Mouse (Mus musculus): ENCODE measurements around the gene Ocln. TPM values are rescaled to one million over a fixed set of nuclear protein-coding genes. Genes with fewer than 3 reads are reported as not detected.
A peak's percentile ranks its signal among the peaks of the same experiment; 100 is the strongest.
"Not testable (repeated sequence)": the region's sequence is repeated elsewhere in the genome, so short reads cannot be mapped to it uniquely, and the experiment has no call there.

Gene Ocln
- polyA plus RNA-seq, 1 experiment from 2014 or later, result 2.8 TPM

GRCm38 (mm10) chr13:100512792-100513191 is 39.7 kb downstream of the Ocln start:
- no peak for ATAC-seq
- H3K36me3 ChIP-seq (ENCODE audit: poor library complexity, severe bottlenecking), result no peaks in the 10 kb centered on the region
- no peaks in the 10 kb centered on the region for H3K4me1 ChIP-seq
- 94% methylated on average over 2 of the region's 2 CpGs for whole genome bisulfite sequencing
- H3K27me3 ChIP-seq, result no peaks in the 10 kb centered on the region
- H3K4me3 ChIP-seq, result no peak overlapping the region
- no peak overlapping the region for H3K9ac ChIP-seq
- H3K27ac ChIP-seq, result no peak overlapping the region
- no peak overlapping the region for H3K4me2 ChIP-seq
- H3K9me3 ChIP-seq (replicated peaks), result no peaks in the 10 kb centered on the region

- 78% methylated on average over 4 of the region's 4 CpGs for WGBS
- no peak overlapping the region for H3K4me3 ChIP-seq
Measured at GRCm38 (mm10) chr13:100511860-100512364, 40.6 kb downstream of the Ocln start.

GRCm38 (mm10) chr13:100511146-100511859 is 41.2 kb downstream of the Ocln start:
- no peaks in the 10 kb centered on the region for H3K27me3 ChIP-seq
- no peak overlapping the region for H3K9ac ChIP-seq
- H3K4me1 ChIP-seq, result no peaks in the 10 kb centered on the region
- no peak overlapping the region for H3K27ac ChIP-seq
- WGBS, result 80% methylated on average over 7 of the region's 7 CpGs
- no peaks in the 10 kb centered on the region for H3K9me3 ChIP-seq (replicated peaks)
- ATAC-seq, result no peak
- no peak overlapping the region for H3K4me3 ChIP-seq
- no peak overlapping the region for H3K4me2 ChIP-seq
- H3K36me3 ChIP-seq (ENCODE audit: poor library complexity, severe bottlenecking), result no peaks in the 10 kb centered on the region

More at GRCm38 (mm10) chr13:100511860-100512364, 40.6 kb downstream of the Ocln start:
- no peak for ATAC-seq
- no peaks in the 10 kb centered on the region for H3K27me3 ChIP-seq
- H3K9me3 ChIP-seq (replicated peaks), result no peaks in the 10 kb centered on the region
- no peak overlapping the region for H3K27ac ChIP-seq
- H3K9ac ChIP-seq, result no peak overlapping the region
- no peaks in the 10 kb centered on the region for H3K4me1 ChIP-seq
- no peaks in the 10 kb centered on the region for H3K36me3 ChIP-seq (ENCODE audit: poor library complexity, severe bottlenecking)
- no peak overlapping the region for H3K4me2 ChIP-seq

DNA sequence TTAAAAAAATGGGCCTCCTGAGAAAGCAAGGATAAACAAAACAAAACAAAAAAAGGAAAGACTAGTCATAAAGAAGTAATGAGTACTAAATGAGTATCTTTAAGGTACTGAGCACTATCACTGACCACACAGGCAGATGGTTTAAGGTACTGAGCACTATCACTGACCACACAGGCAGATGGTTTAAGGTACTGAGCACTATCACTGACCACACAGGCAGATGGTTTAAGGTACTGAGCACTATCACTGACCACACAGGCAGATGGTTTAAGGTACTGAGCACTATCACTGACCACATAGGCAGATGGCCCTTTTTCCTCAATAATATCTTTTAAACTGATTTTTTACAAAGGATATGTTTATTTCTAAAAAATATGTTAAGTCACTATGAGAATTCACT is 52.9 kb downstream of the Ocln start:
- H3K27ac ChIP-seq; H3K4me2 ChIP-seq; ATAC-seq; H3K27me3 ChIP-seq; H3K4me1 ChIP-seq; H3K9me3 ChIP-seq (replicated peaks); H3K36me3 ChIP-seq (ENCODE audit: poor library complexity, severe bottlenecking); H3K9ac ChIP-seq; H3K4me3 ChIP-seq: not testable (repeated sequence)

GRCm38 (mm10) chr13:100495337-100495736 is 57.2 kb downstream of the Ocln start:
- H3K36me3 ChIP-seq (ENCODE audit: poor library complexity, severe bottlenecking), result no peaks in the 10 kb centered on the region
- H3K27ac ChIP-seq, result no peak overlapping the region
- no peak overlapping the region for H3K4me2 ChIP-seq
- ATAC-seq, result no peak
- 91% methylated on average over 4 of the region's 4 CpGs for WGBS
- H3K9me3 ChIP-seq (replicated peaks), result no peaks in the 10 kb centered on the region
- no peak overlapping the region for H3K9ac ChIP-seq
- no peak overlapping the region for H3K4me3 ChIP-seq
- peaks cover 13% of the 10 kb centered on the region for H3K4me1 ChIP-seq
- no peaks in the 10 kb centered on the region for H3K27me3 ChIP-seq

DNA sequence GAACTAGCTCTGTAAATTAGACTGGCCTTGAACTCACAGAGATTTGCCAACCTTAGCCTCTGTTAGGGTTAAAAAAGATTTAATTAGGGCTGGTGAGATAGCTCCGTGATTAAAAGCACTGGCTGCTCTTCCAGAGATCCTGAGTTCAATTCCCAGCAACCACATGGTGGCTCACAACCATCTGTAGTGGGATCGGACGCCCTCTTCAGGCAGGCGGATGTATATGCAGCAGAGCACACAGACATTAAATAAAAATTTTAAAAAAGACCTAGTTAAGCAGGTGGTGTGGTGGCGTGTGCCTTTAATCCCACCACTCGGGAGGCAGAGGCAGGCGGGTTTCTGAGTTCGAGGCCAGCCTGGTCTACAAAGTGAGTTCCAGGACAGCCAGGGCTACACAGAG is 58.1 kb downstream of the Ocln start:
- not testable (repeated sequence) for H3K9me3 ChIP-seq (replicated peaks); H3K27ac ChIP-seq; H3K9ac ChIP-seq; H3K4me3 ChIP-seq; H3K36me3 ChIP-seq (ENCODE audit: poor library complexity, severe bottlenecking); ATAC-seq; H3K27me3 ChIP-seq; H3K4me2 ChIP-seq
- WGBS, result 70% methylated on average over 8 of the region's 8 CpGs
- peaks cover 13% of the 10 kb centered on the region for H3K4me1 ChIP-seq

- Histone ChIP-seq H3K4me3 (no peak overlapping the region), H3K27me3 (no peaks in the 10 kb centered on the region), H3K27ac (no peak overlapping the region), H3K4me1 (peaks cover 13% of the 10 kb centered on the region), H3K9me3 (replicated peaks) (no peaks in the 10 kb centered on the region), H3K36me3 (ENCODE audit: poor library complexity, severe bottlenecking) (peaks cover 5% of the 10 kb centered on the region), H3K9ac (no peak overlapping the region), H3K4me2 (no peak overlapping the region)
- ATAC-seq, result no peak
- WGBS, result 80% methylated on average over 8 of the region's 8 CpGs
Measured at GRCm38 (mm10) chr13:100493313-100493712, 59.2 kb downstream of the Ocln start.

DNA sequence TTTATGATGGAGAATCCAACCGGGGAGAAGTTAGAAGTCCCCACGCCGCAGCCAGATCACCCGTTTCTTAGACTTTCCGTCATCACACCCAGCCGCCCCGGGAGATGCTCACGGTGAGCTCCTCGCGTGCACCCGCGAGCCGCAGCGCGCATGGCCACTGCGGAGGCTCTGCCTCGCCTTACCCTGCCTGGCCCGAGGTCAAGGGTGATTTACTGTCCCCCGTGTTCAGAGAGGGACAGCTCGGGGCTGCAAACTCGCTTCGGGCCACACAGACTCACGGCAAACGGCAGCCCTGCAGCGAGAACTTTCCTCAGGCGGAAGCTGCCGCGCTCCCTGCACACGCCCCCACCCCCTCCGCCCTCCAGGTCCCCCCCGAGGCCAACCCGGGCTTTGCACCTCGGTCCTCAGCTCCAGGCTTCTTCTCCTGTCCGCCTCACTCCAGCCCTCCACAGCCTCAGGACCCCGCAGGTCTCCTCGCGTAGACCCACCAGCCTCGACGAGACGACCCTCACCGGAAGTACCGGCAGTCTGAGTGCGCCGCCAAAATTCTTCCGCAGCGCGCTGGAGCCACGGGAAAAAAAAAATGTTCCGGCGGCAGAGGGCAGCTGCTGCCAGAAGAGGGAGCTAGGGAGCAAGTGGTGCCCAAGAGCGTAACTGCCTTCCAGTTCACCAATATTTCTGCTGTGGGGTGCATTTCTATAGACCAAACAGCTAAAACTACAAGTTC is 60.3 kb downstream of the Ocln start, which contains the start of gene Gtf2h2:
Gene Gtf2h2 (minus strand): TSS at position 519 of the 727 bp plus-strand sequence.
- Histone ChIP-seq H3K27ac (peak within 1 kb of the TSS; percentile 84), H3K4me1 (peaks cover 13% of the 10 kb centered on the region), H3K9ac (peak within 1 kb of the TSS; percentile 88), H3K9me3 (replicated peaks) (no peaks in the 10 kb centered on the region), H3K4me2 (peak within 1 kb of the TSS; percentile 76), H3K27me3 (no peaks in the 10 kb centered on the region), H3K4me3 (peak within 1 kb of the TSS; percentile 94), H3K36me3 (ENCODE audit: poor library complexity, severe bottlenecking) (peaks cover 16% of the 10 kb centered on the region)
- under 1% methylated on average over 51 of the region's 51 CpGs for WGBS
- peak; percentile 90 for ATAC-seq

DNA sequence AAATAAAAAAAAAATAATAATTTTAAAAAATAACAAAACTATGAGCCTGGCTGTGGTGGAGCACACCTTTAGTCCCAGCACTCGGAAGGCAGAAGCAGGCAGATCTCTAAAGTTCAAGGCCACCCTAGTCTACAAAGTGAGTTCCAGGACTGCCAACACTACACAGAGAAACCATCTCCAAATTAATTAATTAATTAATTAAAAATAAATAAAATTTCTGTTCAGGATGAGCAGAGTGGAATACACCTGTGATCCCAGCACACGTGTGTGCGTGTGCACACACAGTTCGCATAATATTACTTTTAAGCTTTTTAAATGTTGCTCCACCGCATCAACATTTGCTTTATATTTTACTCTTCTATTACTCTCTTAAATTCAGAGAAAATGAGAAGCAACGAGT is 60.9 kb downstream of the Ocln start:
- WGBS, result 15% methylated on average over 6 of the region's 6 CpGs
- peak overlapping the region; percentile 88 for H3K9ac ChIP-seq
- H3K9me3 ChIP-seq (replicated peaks), result no peaks in the 10 kb centered on the region
- peak overlapping the region; percentile 76 for H3K4me2 ChIP-seq
- peaks cover 13% of the 10 kb centered on the region for H3K4me1 ChIP-seq
- no peaks in the 10 kb centered on the region for H3K27me3 ChIP-seq
- peaks cover 22% of the 10 kb centered on the region for H3K36me3 ChIP-seq (ENCODE audit: poor library complexity, severe bottlenecking)
- peak overlapping the region; percentile 94 for H3K4me3 ChIP-seq
- peak; percentile 50 for ATAC-seq
- H3K27ac ChIP-seq, result no peak overlapping the region

DNA sequence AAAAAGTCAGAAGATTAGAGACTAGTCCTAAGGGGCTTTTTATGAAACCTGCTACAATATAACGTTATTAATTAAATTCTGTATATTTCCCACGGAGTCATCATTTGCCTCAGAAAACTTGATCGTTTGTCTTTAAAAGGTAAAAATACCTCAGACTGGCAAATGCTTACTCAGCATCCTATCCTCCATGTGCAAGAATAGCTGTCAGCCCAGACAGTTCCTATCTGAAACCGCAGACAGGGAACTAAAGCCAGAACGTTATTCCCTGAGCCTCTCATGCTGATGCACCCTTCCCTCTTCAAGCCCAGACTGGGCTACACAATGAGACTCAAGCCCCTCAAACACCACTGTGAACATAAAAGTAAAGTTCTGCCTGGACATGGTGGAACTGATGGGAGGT is 62.1 kb downstream of the Ocln start:
- H3K9me3 ChIP-seq (replicated peaks), result no peaks in the 10 kb centered on the region
- H3K36me3 ChIP-seq (ENCODE audit: poor library complexity, severe bottlenecking), result peaks cover 25% of the 10 kb centered on the region
- H3K4me1 ChIP-seq, result peaks cover 13% of the 10 kb centered on the region
- no peak overlapping the region for H3K4me3 ChIP-seq
- no peak overlapping the region for H3K9ac ChIP-seq
- WGBS, result 94% methylated on average over 5 of the region's 5 CpGs
- H3K27ac ChIP-seq, result no peak overlapping the region
- H3K4me2 ChIP-seq, result no peak overlapping the region
- no peaks in the 10 kb centered on the region for H3K27me3 ChIP-seq
- no peak for ATAC-seq

GRCm38 (mm10) chr13:100483610-100484009 is 68.9 kb downstream of the Ocln start:
- Histone ChIP-seq H3K4me2 (no peak overlapping the region), H3K27me3 (no peaks in the 10 kb centered on the region), H3K4me3 (no peak overlapping the region), H3K36me3 (ENCODE audit: poor library complexity, severe bottlenecking) (peaks cover 62% of the 10 kb centered on the region), H3K9ac (no peak overlapping the region), H3K4me1 (no peaks in the 10 kb centered on the region), H3K9me3 (replicated peaks) (no peaks in the 10 kb centered on the region), H3K27ac (no peak overlapping the region)
- 98% methylated on average over 7 of the region's 7 CpGs for WGBS
- no peak for ATAC-seq

DNA sequence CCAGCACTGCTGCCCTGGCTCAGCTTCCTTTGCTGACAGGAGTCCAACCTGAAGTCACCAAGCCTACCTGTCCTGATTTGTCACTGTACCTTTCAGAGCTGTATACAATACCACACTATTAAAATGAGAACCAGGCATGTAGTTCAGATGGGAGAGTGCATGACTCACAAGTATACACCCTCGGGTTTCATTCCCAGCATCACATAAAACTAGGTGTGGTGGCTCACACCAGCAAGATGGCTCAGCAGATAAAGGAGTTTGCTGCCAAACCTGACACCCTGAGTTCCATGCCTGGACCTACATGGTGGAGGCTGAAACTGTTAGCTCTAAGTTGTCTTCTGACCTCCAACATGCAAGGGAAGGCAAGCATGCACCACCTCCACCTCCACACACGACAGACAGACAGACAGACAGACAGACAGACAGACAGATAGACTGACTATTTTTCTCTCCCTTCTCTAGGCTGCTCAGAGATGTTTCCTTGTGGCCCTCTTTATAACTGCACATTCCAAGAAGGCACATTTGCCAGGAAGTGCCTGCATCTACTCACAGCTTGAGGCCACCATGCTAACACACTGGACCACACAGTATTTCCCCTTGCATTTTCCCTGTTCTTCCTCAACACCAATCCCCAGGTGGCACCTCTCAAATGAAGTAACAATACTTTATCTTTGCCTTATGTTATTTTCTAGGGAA is 88.8 kb downstream of the Ocln start:
- Histone ChIP-seq H3K4me3 (no peak overlapping the region), H3K9ac (no peak overlapping the region), H3K27ac (no peak overlapping the region), H3K36me3 (ENCODE audit: poor library complexity, severe bottlenecking) (peaks cover 52% of the 10 kb centered on the region), H3K27me3 (no peaks in the 10 kb centered on the region), H3K4me1 (no peaks in the 10 kb centered on the region), H3K4me2 (no peak overlapping the region), H3K9me3 (replicated peaks) (peaks cover 6% of the 10 kb centered on the region)
- ATAC-seq, result no peak
- 95% methylated on average over 2 of the region's 2 CpGs for WGBS

Measured in forebrain, embryonic 13.5 days (tissue).